Mouse (Mus musculus) liver, embryonic 14.5 days (tissue): ENCODE results near the gene Col6a3.

ENCODE experiments used
- CTCF ChIP-seq: IDR thresholded peaks from 2 replicates; pipeline ENCODE4 v1.5.1; 2016; ENCODE audit warnings: antibody characterized with exemption, low read depth, control low read depth
- EP300 ChIP-seq: IDR thresholded peaks from 2 replicates; pipeline ENCODE4 v1.6.1; 2016; ENCODE audit warnings: antibody characterized with exemption, low read depth

- TF ChIP-seq CTCF (no peak), EP300 (no peak)
These were observed 31.6 kb upstream of the Col6a3 start for GRCm38 (mm10) chr1:90875371-90875770.
